Mouse (Mus musculus): Measurements from ENCODE around the gene Rhof. TPM values are rescaled to one million over a fixed set of nuclear protein-coding genes. Genes with fewer than 3 reads are reported as not detected.
"Not testable (repeated sequence)": the region's sequence is repeated elsewhere in the genome, so short reads cannot be mapped to it uniquely, and the experiment has no call there.

The Rhof gene
- total RNA-seq, 4 experiments from 2014 or later = 47.7 to 50.4 (median 48.3) TPM

- no peak for DNase-seq (ENCODE audit: low spot score in 2 of 2)
Measured at GRCm38 (mm10) chr5:123068714-123069113, 63.8 kb downstream of the Rhof start.

- no peak for DNase-seq (ENCODE audit: low spot score in 2 of 2)
Measured at GRCm38 (mm10) chr5:123068115-123068514, 64.4 kb downstream of the Rhof start, which contains the start of gene Tmem120b. Gene Tmem120b (plus strand): TSS chr5:123068415.

- DNase-seq (ENCODE audit: low spot score in 2 of 2) = no peak
Measured at GRCm38 (mm10) chr5:123067395-123067995, 65.0 kb downstream of the Rhof start.

- DNase-seq (ENCODE audit: low spot score in 2 of 2) = peak in 1 of 2 experiments; percentile 25
Measured at GRCm38 (mm10) chr5:123064207-123064606, 68.3 kb downstream of the Rhof start.

- DNase-seq (ENCODE audit: low spot score in 2 of 2) = no peak
Measured at GRCm38 (mm10) chr5:123063141-123063540, 69.4 kb downstream of the Rhof start.

GRCm38 (mm10) chr5:123061402-123061749 lies 71.1 kb downstream of the Rhof start:
- not testable (repeated sequence) for DNase-seq (ENCODE audit: low spot score in 2 of 2)

- no peak for DNase-seq (ENCODE audit: low spot score in 2 of 2)
Measured at GRCm38 (mm10) chr5:123060706-123061401, 71.6 kb downstream of the Rhof start.

- no peak for DNase-seq (ENCODE audit: low spot score in 2 of 2)
Measured at GRCm38 (mm10) chr5:123059757-123060520, 72.6 kb downstream of the Rhof start.

GRCm38 (mm10) chr5:123058251-123059102 lies 74.0 kb downstream of the Rhof start:
- DNase-seq (ENCODE audit: low spot score in 2 of 2) = no peak

GRCm38 (mm10) chr5:123057366-123058250 lies 74.9 kb downstream of the Rhof start:
- peak; percentile 91 to 99 for DNase-seq (ENCODE audit: low spot score in 2 of 2)

Other genes starting within 250 kb of the Rhof start
- 10 to 100 TPM; 22.9 to 27.1 (median 24.6) TPM for gene Kdm2b, start 142.9 kb downstream of the Rhof start, total RNA-seq (2022)
- 10 to 100 TPM in 2 of 4 experiments, 1 to 10 TPM in 2; 6.1 to 11.8 (median 9.2) TPM for gene Orai1, start 117.6 kb downstream of the Rhof start, total RNA-seq (2022)
- not detected for gene Morn3, start 85.7 kb downstream of the Rhof start, total RNA-seq (2022)
- gene Tmem120b, start 64.3 kb downstream of the Rhof start, total RNA-seq (2022) = 10 to 100 TPM; 13.8 to 16.4 (median 16.0) TPM
- gene Setd1b, start 9.5 kb upstream of the Rhof start, total RNA-seq (2022) = 10 to 100 TPM; 29.3 to 35.8 (median 32.5) TPM
- 10 to 100 TPM; 24.3 to 36.7 (median 27.7) TPM for gene Psmd9, start 36.7 kb upstream of the Rhof start, total RNA-seq (2022)
- not detected for gene Hpd, start 50.0 kb upstream of the Rhof start, total RNA-seq (2022)
- 1 to 10 TPM; 2.3 to 6.6 (median 5.5) TPM for gene Wdr66, start 119.4 kb upstream of the Rhof start, total RNA-seq (2022)
- gene Bcl7a, start 211.1 kb upstream of the Rhof start, total RNA-seq (2022) = 10 to 100 TPM; 62.3 to 67.1 (median 64.6) TPM